Mouse (Mus musculus) NIH3T3 (cell line): Measurements from ENCODE around the gene Jag1.

Experiments used
- DNase-seq: peaks from one replicate; pipeline ENCODE4 v3.0.0-alpha.2; 2012; ENCODE audit warnings: low read depth

The Jag1 gene

GRCm38 (mm10) chr2:137116025-137116674 is at the start of gene Jag1:
Gene Jag1, minus strand, starts transcription at chr2:137116644.
- DNase-seq = peak; percentile 53

GRCm38 (mm10) chr2:137156018-137156417 is 39.6 kb upstream of the Jag1 start:
- no peak for DNase-seq

- DNase-seq = no peak
These were observed 37.4 kb upstream of the Jag1 start for GRCm38 (mm10) chr2:137153825-137154224.

GRCm38 (mm10) chr2:137153172-137153667 is 36.8 kb upstream of the Jag1 start:
- no peak for DNase-seq

GRCm38 (mm10) chr2:137150953-137151352 is 34.5 kb upstream of the Jag1 start:
- no peak for DNase-seq

GRCm38 (mm10) chr2:137146938-137147666 is 30.7 kb upstream of the Jag1 start:
- no peak for DNase-seq

GRCm38 (mm10) chr2:137138063-137138462 is 21.6 kb upstream of the Jag1 start:
- DNase-seq = no peak

- no peak for DNase-seq
These were observed 17.6 kb upstream of the Jag1 start for GRCm38 (mm10) chr2:137134035-137134434.

GRCm38 (mm10) chr2:137124861-137125260 is 8.4 kb upstream of the Jag1 start:
- peak; percentile 52 for DNase-seq

- peak; percentile 93 for DNase-seq
These were observed 862 bp upstream of the Jag1 start for GRCm38 (mm10) chr2:137117321-137117690.

GRCm38 (mm10) chr2:137116675-137117320 is 354 bp upstream of the Jag1 start:
- DNase-seq = peak; percentile 97

- peak; percentile 33 for DNase-seq
These were observed 1.0 kb downstream of the Jag1 start for GRCm38 (mm10) chr2:137115241-137116024.

GRCm38 (mm10) chr2:137114248-137115096 is 2.0 kb downstream of the Jag1 start:
- DNase-seq = peak; percentile 93

- DNase-seq = peak; percentile 70
These were observed 3.0 kb downstream of the Jag1 start for GRCm38 (mm10) chr2:137113288-137114061.

GRCm38 (mm10) chr2:137110214-137110898 is 6.1 kb downstream of the Jag1 start:
- DNase-seq = no peak

- peak; percentile 21 for DNase-seq
These were observed 6.9 kb downstream of the Jag1 start for GRCm38 (mm10) chr2:137109321-137110213.

GRCm38 (mm10) chr2:137107946-137108345 is 8.5 kb downstream of the Jag1 start:
- no peak for DNase-seq

- no peak for DNase-seq
These were observed 9.2 kb downstream of the Jag1 start for GRCm38 (mm10) chr2:137107203-137107602.

- no peak for DNase-seq
These were observed 15.4 kb downstream of the Jag1 start for GRCm38 (mm10) chr2:137101074-137101473.
